Mouse (Mus musculus) liver, postnatal 0 days (tissue): ENCODE data around the gene Pgm3. TPM values are rescaled to one million over a fixed set of nuclear protein-coding genes. Genes with fewer than 3 reads are reported as not detected.

Experiments
- ATAC-seq: fragments of 200-750 bp; cut with Nextera tagmentation; 2 replicates; pipeline ENCODE4 v1.8.0; 2017; ENCODE audit warnings: mild to moderate bottlenecking, moderate library complexity
- DNase-seq: peaks from one replicate; pipeline ENCODE4 v3.0.0-alpha.2; 2016
- H3K27ac ChIP-seq: fragments of 300-500 bp; sonication (generic); 2 replicates; pipeline ENCODE4 v1.5.1; 2014; ENCODE audit warnings: antibody characterized with exemption, moderate library complexity, mild to moderate bottlenecking, low read depth
- H3K27me3 ChIP-seq: fragments of 300-500 bp; sonication (generic); 2 replicates; pipeline ENCODE4 v1.6.1; 2014; ENCODE audit warnings: low read length, control low read depth, mixed read lengths; ENCODE audit not compliant: insufficient read depth
- H3K36me3 ChIP-seq: fragments of 300-500 bp; sonication (generic); replicated peaks from 2 replicates; pipeline ENCODE4 v1.6.1; 2014; ENCODE audit warnings: mild to moderate bottlenecking, control low read depth, low read length, moderate library complexity, mixed read lengths; ENCODE audit not compliant: insufficient read depth
- H3K4me1 ChIP-seq: fragments of 300-500 bp; sonication (generic); 2 replicates; pipeline ENCODE4 v1.6.1; 2014; ENCODE audit warnings: antibody characterized with exemption, mild to moderate bottlenecking, control low read depth; ENCODE audit not compliant: insufficient read depth
- H3K4me2 ChIP-seq: fragments of 300-500 bp; sonication (generic); 2 replicates; pipeline ENCODE4 v1.6.1; 2014; ENCODE audit warnings: low read depth, mild to moderate bottlenecking, low read length, moderate library complexity, mixed read lengths
- H3K4me3 ChIP-seq: fragments of 300-500 bp; sonication (generic); 2 replicates; pipeline ENCODE4 v1.5.1; 2014; ENCODE audit warnings: low read depth, low read length
- H3K9ac ChIP-seq: fragments of 300-500 bp; sonication (generic); replicated peaks from 2 replicates; pipeline ENCODE4 v1.6.1; 2014; ENCODE audit warnings: mild to moderate bottlenecking, moderate library complexity
- H3K9me3 ChIP-seq: fragments of 300-500 bp; sonication (generic); 2 replicates; pipeline ENCODE4 v1.6.1; 2016; ENCODE audit warnings: mild to moderate bottlenecking, control low read depth, low read length, mixed read lengths
- CTCF ChIP-seq: sonication (generic); IDR thresholded peaks from 2 replicates; pipeline ENCODE4 v1.5.1; 2016; ENCODE audit warnings: antibody characterized with exemption, low read depth
- EP300 ChIP-seq: IDR thresholded peaks from 2 replicates; pipeline ENCODE4 v1.6.1; 2016; ENCODE audit warnings: antibody characterized with exemption, low read depth, mild to moderate bottlenecking
- WGBS: fragments of 180-500 bp; shearing (Covaris S2); extraction: QIAGEN DNeasy Blood & Tissue Kit; methylation state at CpG from one replicate; pipeline ENCODE4 v1.1.7; 2014; ENCODE audit not compliant: insufficient replicate concordance; 5-methylcytosine and 5-hydroxymethylcytosine counted together
- polyA plus RNA-seq: library from polyadenylated mRNA; unstranded; fragments of >200 nt; fragmentation: Nextera tagmentation; extraction: Ambion mirVana; gene quantifications from 2 replicates; pipeline ENCODE4 v1.2.1, GENCODE M21; 2015

Gene Pgm3
- polyA plus RNA-seq, result 26.5 and 28.2 TPM in 2 replicates

DNA sequence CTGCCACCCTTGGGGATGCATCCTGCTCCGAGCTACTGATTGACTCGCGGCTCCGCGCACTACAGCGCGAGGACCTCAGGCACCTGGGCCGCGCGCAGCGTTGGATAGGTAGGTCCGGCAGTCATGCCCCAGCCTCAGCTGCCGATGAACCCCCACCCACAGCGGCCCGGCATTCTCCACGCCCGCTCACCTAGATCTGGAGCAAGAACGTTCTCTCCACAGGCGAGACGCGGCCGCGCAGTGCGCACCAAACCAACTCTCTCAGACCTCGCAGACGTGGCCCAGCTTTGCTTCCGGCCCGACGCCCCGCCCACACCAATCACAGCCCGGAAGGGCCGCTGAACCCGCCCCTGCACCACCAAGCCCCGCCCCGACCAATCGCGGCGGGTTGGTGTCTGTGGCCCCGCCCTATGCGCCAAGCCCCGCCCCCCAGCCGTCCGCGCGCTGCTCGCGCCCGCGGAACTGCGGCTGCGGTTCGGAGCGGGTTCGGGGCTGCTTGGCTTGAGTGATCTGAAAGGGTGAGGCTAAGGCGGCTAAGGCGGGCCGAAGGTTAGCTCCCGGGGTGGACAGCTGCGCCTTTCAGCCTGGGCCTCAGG lies at the start of gene Pgm3, which contains the start of gene Rwdd2a:
Pgm3 (minus strand) TSS at position 303 of the 596 bp plus-strand sequence.
Rwdd2a (plus strand) TSS at position 452 of the 596 bp plus-strand sequence.
- DNase-seq (peak; percentile 99), ATAC-seq (peak; percentile 98)
- Histone ChIP-seq H3K27me3 (no peaks in the 10 kb centered on the region), H3K9ac (peak within 1 kb of the TSS; percentile 70), H3K4me2 (peak within 1 kb of the TSS; percentile 98), H3K27ac (peak within 1 kb of the TSS; percentile 79), H3K36me3 (no peaks in the 10 kb centered on the region; the same call in 1 of the 2 replicates), H3K9me3 (no peaks in the 10 kb centered on the region), H3K4me3 (peak within 1 kb of the TSS; percentile 64), H3K4me1 (peaks cover 19% of the 10 kb centered on the region)
- under 1% methylated on average over 55 of the region's 59 CpGs for WGBS
- TF ChIP-seq CTCF, result no peak
- no peak for TF ChIP-seq EP300

DNA sequence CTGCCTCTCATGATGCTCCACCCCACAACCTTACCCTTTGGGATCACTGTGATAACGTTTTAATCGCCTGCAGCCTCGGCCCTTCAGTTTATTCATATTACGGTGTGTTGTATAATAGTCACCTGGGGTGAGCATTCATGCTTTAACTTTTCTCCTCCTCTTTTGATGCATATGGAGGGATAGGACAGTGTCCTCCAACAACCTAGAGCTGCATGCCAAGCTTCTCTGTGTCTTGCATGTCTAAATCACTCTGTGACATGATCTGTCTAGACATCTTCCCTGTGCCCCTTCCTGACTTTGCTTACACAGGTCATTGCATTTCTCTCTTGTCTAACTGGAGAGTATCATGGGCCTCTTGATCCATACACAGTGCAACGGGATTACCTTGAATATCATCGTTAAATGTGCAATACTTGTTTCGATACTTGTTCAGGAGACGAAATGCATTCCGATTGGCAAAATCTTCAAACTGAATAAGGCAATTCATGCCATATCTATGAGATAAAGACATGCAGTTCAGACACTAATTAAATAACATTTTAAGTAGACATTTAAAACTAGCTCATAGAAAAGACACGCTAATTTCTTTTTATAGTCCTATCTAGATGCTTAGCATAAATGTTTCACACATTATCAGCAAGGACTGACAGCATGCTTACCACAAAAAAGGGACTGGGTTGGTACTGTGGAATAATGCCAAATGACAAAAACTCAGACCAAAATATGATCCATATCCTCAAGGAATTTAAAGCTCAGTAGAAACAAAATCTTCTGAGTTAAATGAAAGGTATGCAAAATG lies 47.9 kb upstream of the Pgm3 start:
- H3K9me3 ChIP-seq, result no peaks in the 10 kb centered on the region
- no peak overlapping the region for H3K27ac ChIP-seq
- no peaks in the 10 kb centered on the region for H3K27me3 ChIP-seq
- ATAC-seq (no peak), DNase-seq (no peak)
- H3K9ac ChIP-seq, result no peak overlapping the region
- no peaks in the 10 kb centered on the region for H3K4me1 ChIP-seq
- WGBS, result 81% methylated on average over 10 of the region's 10 CpGs
- no peaks in the 10 kb centered on the region for H3K36me3 ChIP-seq
- no peak overlapping the region for H3K4me3 ChIP-seq
- H3K4me2 ChIP-seq, result no peak overlapping the region
- TF ChIP-seq CTCF, result no peak
- TF ChIP-seq EP300, result no peak

DNA sequence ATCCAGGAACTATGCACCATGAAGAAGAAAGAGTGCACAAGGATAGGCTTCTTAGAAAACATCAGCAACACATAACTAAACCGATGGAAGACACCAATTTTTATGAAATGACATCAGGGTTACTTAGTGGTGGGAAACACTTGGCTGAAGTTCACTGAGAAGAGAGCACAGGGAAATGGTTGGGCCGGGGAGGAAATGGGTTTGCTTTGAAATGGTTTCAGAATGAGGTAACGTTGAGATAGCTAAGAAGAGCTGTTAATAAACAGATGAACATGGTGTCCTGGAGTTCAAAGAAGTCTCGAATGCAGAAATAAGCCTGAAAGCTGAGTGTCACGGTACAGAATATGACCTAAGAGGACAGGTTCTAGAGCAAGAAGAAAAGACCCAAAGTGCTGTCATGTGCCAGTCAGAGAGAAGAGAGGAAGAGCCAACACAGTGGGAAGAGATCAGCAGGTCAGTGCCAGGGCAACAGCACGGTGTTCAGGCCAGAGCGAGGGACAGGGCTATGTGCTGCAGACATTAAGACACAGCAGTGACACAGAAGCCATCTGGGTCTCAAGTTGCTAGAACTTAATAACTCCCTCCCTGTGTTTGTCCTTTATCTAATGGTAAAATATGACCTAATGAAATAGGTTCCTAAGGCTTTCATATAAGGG lies 46.3 kb upstream of the Pgm3 start:
- WGBS, result 63% methylated on average over 7 of the region's 7 CpGs
- ATAC-seq (no peak), DNase-seq (no peak)
- Histone ChIP-seq H3K27ac (no peak overlapping the region), H3K4me1 (no peaks in the 10 kb centered on the region), H3K4me3 (no peak overlapping the region), H3K9me3 (no peaks in the 10 kb centered on the region), H3K36me3 (no peaks in the 10 kb centered on the region), H3K27me3 (no peaks in the 10 kb centered on the region), H3K4me2 (no peak overlapping the region), H3K9ac (no peak overlapping the region)
- no peak for TF ChIP-seq EP300
- no peak for TF ChIP-seq CTCF

DNA sequence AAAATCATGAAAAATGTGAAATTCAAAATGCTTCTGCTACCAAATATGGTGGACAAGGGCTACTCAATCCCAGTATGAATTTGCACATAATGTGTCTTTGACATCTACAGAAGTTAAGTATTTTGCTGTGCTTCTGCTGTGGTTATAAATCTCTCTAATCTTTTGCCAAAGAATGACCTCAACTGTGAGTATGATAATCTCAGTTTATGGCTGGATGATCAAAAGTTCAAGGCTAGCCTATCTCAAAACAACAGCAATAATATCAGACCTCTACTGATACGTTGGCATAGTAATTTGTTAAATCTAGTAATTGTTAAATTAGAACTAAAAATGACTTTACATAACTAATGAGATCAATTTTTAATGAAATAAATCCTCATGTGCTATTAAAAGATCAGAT lies 44.1 kb upstream of the Pgm3 start:
- Histone ChIP-seq H3K27ac (no peak overlapping the region), H3K36me3 (no peaks in the 10 kb centered on the region; the same call in 1 of the 2 replicates), H3K4me3 (no peak overlapping the region), H3K9me3 (no peaks in the 10 kb centered on the region), H3K27me3 (no peaks in the 10 kb centered on the region), H3K4me2 (no peak overlapping the region), H3K4me1 (no peaks in the 10 kb centered on the region), H3K9ac (no peak overlapping the region)
- 78% methylated on average over 1 of the region's 1 CpGs for WGBS
- TF ChIP-seq CTCF (no peak), EP300 (no peak)
- DNase-seq, result no peak
- ATAC-seq, result no peak

DNA sequence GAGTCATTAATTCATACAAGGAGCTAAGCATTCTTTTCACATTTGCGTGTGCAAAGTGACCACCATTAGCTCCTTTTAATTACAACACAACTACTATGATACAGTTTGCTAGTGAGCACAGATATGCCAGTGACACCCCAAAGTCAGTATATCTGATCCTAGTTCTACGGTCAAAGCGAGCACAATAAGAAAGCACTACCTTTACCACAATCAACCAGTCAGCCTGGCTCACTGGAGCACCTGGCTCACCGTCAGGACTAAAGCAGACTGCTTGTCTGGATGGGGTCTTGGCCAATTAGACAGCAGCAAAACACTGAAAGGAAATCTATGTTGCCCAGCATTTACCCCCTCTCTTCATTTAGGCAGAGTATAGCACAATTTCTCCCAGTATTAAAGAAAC lies 40.4 kb upstream of the Pgm3 start:
- Histone ChIP-seq H3K27ac (no peak overlapping the region), H3K27me3 (no peaks in the 10 kb centered on the region), H3K4me1 (no peaks in the 10 kb centered on the region), H3K9me3 (no peaks in the 10 kb centered on the region), H3K4me2 (no peak overlapping the region), H3K36me3 (no peaks in the 10 kb centered on the region; the same call in 1 of the 2 replicates), H3K9ac (no peak overlapping the region), H3K4me3 (no peak overlapping the region)
- ATAC-seq, result no peak
- 82% methylated on average over 4 of the region's 4 CpGs for WGBS
- DNase-seq, result no peak
- no peak for TF ChIP-seq EP300
- no peak for TF ChIP-seq CTCF

DNA sequence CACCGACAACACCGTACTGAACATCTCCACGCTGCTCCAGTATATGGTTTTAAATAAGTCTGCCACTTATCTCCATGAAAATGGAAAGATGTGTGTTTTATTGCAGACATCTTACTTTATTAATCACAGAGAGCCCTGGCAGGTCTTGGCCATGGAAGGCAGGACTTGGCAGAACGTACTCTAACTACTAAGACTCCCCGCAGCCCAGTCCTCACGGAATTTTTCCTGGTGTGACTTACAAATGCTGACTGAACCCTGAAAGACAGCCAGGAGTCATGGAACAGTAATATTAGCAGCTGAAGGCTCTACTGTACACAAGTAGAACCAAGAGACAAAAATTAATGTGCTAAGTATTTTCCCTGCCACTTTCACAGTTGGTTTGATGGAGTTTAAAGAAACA lies 34.1 kb upstream of the Pgm3 start:
- no peaks in the 10 kb centered on the region for H3K9me3 ChIP-seq
- WGBS, result 84% methylated on average over 6 of the region's 6 CpGs
- no peaks in the 10 kb centered on the region for H3K36me3 ChIP-seq
- no peaks in the 10 kb centered on the region for H3K4me1 ChIP-seq
- TF ChIP-seq CTCF (no peak), EP300 (no peak)
- no peak overlapping the region for H3K27ac ChIP-seq
- no peak for DNase-seq
- H3K4me2 ChIP-seq, result no peak overlapping the region
- H3K9ac ChIP-seq, result no peak overlapping the region
- no peak for ATAC-seq
- H3K27me3 ChIP-seq, result no peaks in the 10 kb centered on the region
- no peak overlapping the region for H3K4me3 ChIP-seq
